Mouse (Mus musculus) megakaryocyte, adult 5-6 weeks (primary cell): ENCODE results near the gene Nfyb. TPM values are rescaled to one million over a fixed set of nuclear protein-coding genes. Genes with fewer than 3 reads are reported as not detected.

Experiments used
- ATAC-seq: 2 replicates; pipeline ENCODE4 v1.8.0; 2016; ENCODE audit warnings: mild to moderate bottlenecking, inconsistent platforms; ENCODE audit not compliant: poor library complexity, severe bottlenecking
- total RNA-seq, 2 experiments: library from RNA; stranded (forward) in 1 of 2; stranded (reverse) in 1 of 2; fragments of 153-499, 151-499 nt in 1 of 2; fragments of 221-1000, 200-1000 nt in 1 of 2; gene quantifications; 2 replicates each; pipeline versions ENCODE4 v1.2.3 to v1.2.4; 2015 to 2017

Nfyb gene
- total RNA-seq (2015) (34.9 and 48.3 TPM in 2 replicates), total RNA-seq (2017) (71.7 and 77.4 TPM in 2 replicates)

DNA sequence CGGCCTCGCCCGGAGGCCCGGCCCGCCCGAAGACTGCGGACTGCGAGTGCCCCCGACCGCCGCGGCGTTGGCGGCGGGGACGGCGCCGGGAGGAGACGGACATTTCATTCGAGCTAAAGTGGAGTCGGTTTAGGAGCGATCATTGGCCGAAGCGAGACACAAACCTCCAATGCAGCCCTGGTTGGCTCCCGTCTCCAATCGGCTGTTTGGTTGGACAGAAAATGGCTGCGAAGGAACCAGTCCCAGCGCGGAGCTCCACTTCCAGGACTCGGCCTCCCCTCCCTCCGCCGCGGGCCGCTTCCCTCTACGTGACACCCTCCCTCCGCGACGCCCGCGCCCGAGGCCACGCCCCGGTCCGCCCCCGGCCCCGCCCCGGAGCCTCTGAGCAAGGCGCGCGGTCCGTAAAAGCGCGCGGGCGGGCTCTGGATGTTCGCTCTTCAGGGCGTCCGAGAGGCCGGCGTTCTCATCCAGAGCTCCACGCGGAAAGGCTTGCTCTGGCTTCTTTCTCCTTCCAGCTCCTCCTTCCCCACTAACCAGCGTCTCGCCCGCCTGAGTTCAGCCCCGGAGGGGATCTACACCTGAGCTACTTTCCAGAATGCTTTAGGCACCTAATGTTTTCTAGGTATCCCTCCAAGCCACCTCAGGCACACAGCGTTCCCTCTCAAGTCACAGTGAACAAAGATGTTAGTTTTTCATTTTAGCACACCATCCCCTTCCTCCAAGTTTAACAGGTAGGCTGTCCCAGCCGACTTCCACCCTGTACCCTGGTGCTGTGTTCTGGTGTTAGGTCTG lies at the start of gene Nfyb:
Gene Nfyb, minus strand, starts transcription at position 305 of the 792 bp plus-strand sequence.
- peak; percentile 93 for ATAC-seq

DNA sequence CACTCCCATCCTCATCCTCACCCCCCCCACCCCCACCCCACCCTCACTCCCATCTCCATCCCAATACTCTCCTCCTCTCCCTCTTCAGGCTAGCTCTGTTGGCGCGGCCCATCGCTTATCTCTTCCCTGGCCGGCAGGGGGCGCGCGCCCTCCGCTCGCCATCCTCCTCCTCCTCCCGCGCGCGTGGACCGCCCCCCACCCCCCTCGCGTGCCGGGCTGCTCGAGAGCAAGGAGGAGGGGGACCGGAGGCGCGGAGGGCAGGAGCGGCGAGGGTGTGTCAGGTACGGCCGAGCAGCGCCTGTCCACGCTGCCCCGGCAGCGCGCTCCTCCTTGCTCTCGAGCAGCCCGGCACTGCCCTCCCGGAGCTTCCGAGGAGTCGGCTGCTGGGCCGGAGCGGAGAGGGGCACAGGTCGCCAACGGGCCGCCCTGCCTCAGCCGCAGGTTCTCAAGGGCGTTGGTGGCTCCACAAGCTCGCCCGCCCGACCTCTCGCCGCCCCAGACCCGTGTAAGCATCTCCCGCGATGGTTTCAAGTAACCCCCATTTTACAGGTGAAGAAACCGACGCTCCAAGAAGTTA lies 48.0 kb upstream of the Nfyb start:
- peak; percentile 87 for ATAC-seq

DNA sequence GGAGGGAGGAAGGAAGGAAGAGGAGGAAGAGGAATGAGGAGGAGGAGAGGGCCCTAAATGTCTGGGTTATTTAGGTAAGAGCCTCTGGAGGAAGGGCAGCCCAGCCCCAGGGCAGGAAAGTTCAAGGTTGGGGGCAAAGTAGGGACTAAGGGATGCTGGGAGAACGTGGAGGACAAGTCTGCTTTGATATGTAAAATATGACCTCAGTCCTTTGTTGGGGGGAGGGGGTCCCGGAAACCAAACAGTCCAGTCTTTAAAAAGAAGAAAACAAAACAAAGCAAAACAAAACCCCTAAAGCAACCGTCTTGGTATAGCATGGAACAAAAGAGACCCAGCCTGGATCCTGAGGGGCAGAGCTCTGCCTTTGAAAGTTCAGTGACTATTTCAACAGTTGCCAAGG lies 45.4 kb upstream of the Nfyb start:
- ATAC-seq = no peak

DNA sequence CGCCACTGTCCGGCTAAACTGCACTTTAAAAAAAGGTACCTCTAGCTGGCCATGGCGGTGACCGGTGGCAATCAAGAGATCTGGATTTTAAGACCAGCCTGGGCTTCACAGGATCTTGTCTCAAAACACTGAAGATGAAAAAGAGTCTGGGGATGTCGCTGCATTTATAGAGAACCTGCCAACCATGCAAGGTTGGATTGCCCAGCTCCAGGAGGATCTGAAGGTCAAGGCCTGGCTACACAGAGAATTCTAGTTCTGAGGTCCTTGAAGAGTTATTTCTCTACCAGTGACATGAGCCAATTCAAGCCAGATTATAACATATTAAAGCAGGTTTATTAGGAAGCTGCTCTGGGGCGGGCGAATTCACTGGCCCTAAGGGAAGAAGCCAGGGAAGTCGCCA lies 44.9 kb upstream of the Nfyb start:
- no peak for ATAC-seq

DNA sequence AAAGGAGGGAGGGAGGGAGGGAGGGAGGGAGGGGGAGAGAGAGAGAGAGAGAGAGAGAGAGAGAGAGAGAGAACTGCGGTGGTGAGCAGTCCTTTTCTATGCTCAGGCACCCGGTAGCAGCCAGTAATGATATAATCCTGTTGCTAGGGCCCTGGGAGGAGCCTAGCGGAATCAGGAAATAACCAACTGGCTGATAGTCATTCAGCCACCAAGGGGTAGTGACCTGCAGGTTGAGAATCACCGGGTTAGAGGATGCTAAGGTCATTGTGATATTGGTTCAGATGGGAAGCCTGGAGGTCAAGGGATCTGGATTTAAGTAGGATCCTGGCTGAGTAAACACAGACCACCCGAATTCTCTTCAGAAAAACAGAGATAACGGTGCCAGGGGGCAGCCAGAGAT lies 44.2 kb upstream of the Nfyb start:
- ATAC-seq = 0 out of 2 replicates have a peak, but pooled peaks have one; percentile 20

DNA sequence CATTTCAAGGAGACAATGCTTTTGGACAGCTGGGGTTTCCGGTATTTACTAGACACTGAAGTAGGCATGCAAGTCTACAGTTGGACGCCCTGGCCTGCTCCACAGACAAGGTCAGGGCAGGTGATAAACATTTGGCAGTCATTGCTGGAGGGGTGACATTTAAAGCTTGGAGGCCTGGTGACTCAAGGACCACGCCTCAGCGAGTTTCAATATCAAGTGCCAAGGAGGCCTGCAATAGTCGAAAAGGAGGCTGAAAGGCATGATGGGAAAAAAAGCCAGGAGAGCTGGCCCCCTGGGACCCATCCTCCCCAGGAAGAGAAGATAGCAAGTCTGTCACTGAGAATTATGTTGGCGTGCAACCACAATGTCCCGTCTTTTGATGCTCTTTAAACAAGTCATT lies 43.3 kb upstream of the Nfyb start:
- ATAC-seq = no peak

DNA sequence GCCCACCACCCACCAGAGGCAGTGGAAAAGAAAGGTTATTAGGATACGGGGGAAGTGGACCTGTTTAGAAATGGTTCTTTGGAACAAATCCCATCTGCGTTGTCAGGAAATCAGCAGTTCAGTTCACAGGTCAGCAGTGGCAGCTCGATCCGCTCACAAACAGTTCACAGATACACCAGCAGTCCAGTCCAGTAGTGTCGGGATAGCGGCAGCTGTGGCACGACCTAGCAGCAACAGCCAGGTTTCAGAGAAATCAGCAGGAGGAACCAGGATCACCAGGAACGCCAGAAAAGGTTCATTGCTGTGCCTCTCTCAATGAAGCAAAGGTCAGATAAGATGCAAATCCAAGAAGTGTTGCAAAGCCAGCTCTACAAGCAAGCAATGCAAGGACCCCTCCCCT lies 42.5 kb upstream of the Nfyb start:
- ATAC-seq = no peak

DNA sequence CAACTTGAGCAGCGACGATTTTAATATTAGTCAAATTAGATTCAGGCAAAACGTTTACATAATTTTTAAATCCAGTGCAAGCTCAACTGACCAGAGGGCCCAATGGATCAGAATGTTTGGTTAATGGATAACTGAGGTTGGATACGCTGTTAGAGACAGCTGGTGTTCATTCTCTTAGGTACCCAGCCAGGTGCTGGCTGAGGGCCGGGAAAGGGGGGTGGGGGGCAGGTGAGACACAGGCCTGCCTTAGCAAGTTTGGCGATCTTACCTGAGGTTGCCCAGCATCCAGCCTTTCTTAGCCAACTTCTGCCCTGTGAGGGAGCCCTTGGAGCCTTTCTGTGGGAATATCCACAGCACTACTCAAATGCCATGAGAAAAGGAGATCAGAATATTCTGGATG lies 41.2 kb upstream of the Nfyb start:
- no peak for ATAC-seq

DNA sequence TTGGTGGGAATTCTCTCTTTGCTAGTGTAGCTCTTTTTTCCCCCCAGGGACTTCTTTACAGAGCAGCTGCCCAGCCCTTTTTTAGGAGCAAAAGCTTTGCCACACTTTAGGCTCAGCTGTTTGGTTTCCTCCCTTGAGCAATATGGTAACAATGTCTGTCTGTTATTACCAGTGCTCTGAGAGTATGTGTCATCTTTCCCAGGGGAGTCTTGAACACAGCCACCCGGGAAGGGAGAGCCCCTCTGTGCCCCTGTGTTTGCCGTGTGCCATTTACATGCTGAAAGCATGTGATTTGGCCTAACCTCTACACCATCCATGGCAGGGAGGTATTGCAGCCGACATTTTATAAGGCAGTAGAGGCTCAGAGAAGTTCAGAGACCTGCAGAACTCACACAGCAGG lies 40.5 kb upstream of the Nfyb start:
- no peak for ATAC-seq

DNA sequence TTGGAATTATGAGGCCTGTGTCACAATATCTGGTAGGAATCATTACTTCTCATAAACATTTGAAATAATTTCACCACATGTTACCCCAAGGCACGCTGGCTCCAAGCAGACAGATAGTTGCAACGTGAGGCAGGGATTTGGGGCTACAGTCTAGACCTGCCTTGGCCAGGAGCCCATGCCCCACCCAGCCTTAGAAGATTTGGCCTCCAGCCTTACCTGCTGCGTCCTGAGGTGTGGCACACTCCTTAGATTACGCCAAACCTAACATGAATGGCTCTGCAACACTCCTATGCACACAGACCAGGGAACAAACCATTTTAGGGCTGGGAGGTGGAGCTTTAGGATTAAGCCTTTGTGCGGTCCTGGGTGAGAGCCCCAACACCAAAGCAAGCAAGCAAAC lies 36.1 kb upstream of the Nfyb start:
- ATAC-seq = no peak

DNA sequence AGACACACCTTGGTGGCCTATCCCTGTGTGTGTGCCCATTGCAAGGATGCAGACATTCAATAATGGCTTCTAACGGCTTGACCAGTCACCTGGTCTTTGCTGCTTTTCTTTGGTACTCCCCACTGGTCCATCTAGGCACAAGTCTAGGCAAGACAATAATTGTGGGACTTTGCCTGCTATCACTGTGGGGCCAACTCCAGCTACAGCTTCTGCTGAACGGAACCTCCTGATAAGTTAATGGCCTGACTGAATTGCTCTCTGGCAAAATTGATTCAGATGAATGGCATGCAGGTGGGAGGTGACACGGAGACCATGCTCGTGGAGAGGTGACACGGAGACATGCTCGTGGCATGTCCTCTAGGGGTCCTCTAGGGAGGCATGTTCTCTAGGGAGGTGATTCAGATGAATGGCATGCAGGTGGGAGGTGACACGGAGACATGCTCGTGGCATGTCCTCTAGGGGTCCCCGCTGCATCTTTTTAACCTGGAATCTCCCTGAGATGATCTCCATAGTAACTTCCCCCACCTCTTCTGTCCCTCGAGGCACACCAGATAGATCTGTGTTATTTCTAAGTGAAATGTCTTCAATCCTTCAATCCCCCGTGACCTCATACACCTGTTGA lies 34.5 kb upstream of the Nfyb start:
- ATAC-seq = no peak

DNA sequence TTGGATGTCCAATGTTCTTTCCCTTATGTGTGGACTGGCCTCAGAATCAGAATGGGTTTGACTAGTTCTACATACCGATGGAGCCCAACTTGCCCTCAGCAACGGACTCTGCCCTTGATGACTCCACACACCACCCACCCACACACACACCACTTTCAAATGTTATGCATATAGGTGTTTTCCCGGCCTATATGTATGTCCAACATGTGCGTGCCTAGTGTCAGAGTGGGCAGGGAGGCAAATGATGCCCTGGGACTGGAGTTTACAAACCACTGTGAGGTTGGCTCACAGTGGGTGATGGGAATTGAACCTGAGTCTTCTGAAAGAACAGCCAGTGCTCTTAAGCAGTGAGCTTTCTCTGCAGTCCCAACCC lies 33.2 kb upstream of the Nfyb start:
- ATAC-seq = peak; percentile 24

DNA sequence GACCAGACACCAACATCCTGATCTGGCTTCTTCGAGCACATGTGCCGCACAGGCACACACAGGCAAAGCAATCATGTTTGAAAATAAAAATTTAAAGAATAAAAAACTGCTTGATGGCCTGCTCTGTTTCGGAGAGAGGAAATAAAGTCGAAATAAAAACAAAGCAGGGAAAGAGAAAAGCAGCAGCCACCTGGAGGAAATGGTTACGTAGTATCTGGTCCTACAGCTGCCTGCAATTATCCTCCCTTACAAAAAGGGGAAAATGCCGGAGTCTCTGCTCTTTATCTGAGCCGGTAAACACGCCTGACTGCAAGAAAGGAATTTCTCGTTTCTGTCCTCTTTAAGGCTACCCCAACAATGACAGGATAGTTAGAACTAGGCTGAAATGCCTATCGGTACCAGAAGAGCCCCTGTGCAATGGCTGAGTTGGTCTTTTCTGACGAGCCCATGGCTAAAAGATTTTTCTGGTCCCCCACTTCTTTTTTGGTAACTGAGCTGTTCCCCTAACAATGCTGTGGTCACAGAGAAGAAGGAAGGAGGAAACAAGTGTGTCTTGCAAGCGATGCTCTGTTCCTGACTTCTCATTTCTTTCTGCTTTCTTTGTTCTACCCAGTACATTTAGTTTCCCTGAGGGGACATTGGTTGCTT lies 32.7 kb upstream of the Nfyb start:
- peak; percentile 67 for ATAC-seq

DNA sequence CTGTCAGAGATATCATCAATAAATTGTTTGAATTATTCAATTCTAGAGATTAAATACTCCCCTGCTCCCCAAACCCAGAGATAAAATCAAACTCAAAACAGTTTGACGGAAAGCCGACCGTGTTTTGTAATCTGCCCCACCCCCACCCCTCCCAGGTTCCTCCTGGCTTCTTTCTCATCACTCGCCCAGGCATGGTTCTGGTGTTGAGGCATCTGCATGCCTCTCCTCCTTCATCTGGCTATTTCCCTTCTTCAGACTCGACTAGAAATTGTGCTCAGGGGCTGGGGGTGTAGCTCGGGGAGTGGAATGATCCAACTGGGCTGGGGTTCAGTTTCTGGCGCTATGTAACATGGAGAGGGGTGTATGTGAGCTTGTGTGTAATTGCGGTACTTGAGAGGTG lies 31.8 kb upstream of the Nfyb start:
- peak; percentile 33; the same call in 1 of the 2 replicates for ATAC-seq

DNA sequence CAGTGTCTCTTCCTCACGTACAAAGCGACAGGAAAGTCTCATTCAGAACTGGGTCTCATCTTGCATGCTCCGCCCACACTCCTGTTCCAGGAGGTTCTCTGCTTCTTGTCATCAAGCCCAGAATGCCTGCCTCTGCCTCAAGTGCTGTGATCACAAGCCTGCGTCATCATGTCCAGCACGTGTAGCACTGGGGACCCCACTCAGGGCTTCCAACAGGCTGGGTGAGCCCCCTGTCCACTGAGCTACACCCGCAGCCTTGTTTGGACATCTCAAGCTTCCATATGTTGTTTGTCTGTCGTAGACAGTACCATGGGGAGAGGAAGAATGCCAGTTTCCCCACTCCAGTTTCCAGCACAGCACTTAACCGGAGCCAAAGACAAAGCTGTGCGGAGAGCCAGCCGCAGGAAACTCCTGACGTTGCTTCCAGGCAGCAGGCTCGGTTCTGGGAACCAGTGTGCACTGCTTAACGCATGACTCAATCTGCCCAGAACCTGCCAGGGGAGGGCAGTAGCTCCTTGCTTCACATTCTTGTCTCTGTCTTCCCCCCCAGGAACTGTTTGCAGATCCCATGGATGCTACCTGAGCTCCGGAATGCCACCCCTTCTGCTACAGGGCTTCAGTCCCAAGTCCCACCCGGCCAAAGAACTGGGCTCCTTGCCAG lies 31.3 kb upstream of the Nfyb start:
- peak; percentile 62 for ATAC-seq

DNA sequence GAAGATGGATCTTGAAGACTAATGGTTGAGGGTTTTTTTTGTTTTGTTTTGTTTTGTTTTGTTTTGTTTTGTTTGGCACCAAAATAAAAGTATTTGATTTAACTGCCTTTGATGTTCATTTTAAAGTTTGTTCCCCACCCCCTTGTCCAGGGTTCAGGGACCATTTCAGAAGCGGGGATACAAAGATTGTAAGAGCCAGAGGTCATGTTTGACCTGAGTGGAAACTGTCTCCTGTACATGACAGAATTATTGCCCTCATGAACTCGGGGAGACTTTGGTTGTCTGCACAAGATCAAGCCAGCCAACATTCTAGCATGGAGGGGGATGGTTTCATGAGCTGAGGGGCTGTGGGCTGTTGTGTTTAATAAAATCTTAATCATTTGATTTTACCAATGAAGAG lies 28.4 kb upstream of the Nfyb start:
- no peak for ATAC-seq

DNA sequence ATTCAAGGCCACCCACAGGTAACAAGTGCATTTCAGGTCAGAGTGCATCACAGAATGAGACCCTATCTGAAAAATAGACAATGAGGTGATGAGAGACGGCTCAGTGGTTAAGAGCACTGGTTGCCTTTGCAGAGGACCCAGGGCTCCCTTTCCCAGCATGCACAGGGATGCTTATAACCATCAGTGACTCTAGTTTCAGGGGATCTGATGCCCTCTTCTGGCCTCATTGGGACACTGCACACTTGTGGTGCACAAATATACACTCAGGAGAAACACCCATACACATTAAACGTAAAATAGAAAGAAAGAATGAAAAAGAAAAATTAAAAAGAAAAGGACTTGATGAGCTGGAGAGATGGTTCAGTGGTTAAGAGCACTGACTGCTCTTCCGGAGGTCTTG lies 27.8 kb upstream of the Nfyb start:
- ATAC-seq = no peak

DNA sequence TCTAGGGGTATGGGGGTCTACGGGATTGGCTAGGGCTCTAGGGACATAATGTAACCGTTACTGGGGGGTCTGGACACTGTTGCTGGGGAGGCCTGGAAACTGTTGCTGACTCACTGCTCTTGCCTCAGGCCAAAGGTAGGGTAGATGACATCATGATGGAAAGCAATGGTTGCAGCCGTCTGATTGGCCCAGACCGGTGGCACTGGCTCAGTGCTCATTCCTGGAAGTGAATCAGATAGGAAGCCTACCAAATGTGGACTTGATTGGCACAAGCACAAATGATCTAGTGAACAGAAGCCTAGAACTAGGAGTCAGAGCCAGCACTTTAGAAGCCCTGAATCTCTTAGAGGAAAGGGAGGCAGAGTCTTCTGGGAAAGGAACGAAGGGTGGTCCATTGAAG lies 26.6 kb upstream of the Nfyb start:
- ATAC-seq = no peak

DNA sequence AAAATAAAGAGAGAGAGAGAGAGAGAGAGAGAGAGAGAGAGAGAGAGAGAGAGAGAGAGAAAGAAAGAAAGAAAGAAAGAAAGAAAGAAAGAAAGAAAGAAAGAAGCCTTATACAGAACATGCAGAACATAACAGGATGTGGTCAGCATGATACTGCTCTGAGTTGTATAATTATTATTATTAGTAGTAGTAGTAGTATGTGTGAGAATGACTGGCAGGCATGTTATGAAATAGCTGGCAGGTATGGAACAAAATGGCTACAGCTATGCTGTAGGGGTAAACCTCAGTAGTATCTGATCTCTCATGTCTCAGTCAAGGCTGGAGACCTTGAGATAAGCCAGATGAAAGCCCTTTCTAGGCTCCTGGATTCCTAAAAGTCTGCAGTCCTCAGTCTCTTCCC lies 25.2 kb upstream of the Nfyb start:
- ATAC-seq = no peak

DNA sequence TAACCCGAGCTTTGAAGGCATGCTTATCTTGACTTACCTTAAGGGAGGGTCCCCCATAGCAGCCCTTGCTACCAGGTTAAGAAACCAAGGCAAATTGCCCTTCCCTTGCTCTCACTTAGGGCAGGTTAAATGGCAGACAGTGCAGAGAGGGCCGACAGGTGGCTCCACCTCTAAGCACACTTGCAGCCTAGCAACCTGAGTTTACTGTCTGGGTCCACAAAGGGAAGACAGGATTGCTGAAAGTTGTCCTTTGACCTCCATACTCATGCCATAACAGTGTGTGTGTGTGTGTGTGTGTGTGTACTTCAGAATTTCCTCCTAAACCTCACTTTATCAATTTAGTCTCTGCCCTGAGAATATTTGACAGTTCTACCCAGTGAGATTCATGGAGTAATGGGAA lies 18.5 kb upstream of the Nfyb start:
- no peak for ATAC-seq

DNA sequence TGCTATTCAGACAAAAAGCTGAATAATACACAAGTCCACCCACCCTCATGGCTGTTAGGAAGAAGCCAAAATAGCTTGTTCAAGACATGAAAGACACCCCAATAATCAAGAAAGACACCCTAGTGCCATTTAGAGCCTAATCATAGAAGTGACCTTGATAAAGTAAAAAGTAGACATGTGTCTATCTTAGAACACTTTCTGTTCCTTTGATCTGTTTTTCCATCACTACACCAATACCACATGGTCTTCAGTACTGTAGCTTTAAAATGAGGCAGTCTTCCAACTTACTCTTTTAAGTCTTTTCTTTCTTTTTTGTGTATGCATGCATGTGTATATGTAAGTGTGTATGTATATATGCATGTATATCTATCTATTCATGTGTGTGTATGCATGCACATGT lies 16.9 kb upstream of the Nfyb start:
- ATAC-seq = no peak
